8 mouse cellular contexts compared by ENCODE assay signal in genomic region chr7:63937236-63938065, GRCm38 (mm10). TPM values are rescaled to one million over a fixed set of nuclear protein-coding genes. Genes with fewer than 3 reads are reported as not detected.
DNase-seq lines count a peak whose midpoint lies in the region; ATAC-seq lines count a peak whose summit lies in the region.

No protein-coding gene starts in this region.

- H3K9ac ChIP-seq in liver, embryonic 16.5 days (ENCODE audit: low read depth, low read length), result peak overlapping the region; percentile 90
- peak overlapping the region; percentile 92 for H3K9ac ChIP-seq in neural tube, embryonic 11.5 days (ENCODE audit: low read length)

- peak overlapping the region; percentile 97 for H3K27ac ChIP-seq in liver, embryonic 16.5 days (ENCODE audit: low read length)
- H3K27ac ChIP-seq in neural tube, embryonic 11.5 days (ENCODE audit: low read depth, low read length), result peak overlapping the region; percentile 91

- 0% methylated on average over 60 of the region's 88 CpGs for WGBS in liver, embryonic 16.5 days (ENCODE audit: insufficient replicate concordance)
- WGBS in neural tube, embryonic 11.5 days, result 0% methylated on average over 79 of the region's 88 CpGs

- no peaks in the 10 kb centered on the region for H3K27me3 ChIP-seq in liver, embryonic 16.5 days (ENCODE audit: control insufficient read depth, insufficient read depth, low read depth, low read length)
- no peaks in the 10 kb centered on the region for H3K27me3 ChIP-seq in neural tube, embryonic 11.5 days (ENCODE audit: control insufficient read depth, insufficient read depth, low read length)

- peak overlapping the region; percentile 100 for H3K4me2 ChIP-seq in liver, embryonic 16.5 days (ENCODE audit: low read depth, low read length)
- H3K4me2 ChIP-seq in neural tube, embryonic 11.5 days (ENCODE audit: low read depth), result peak overlapping the region; percentile 94

- DNase-seq in 3T3-L1 (ENCODE audit: low read depth, low spot score), result peak; percentile 77
- peak; percentile 89 for DNase-seq in adrenal gland, adult 8-10 months
- peak; percentile 79 for DNase-seq in embryo, embryonic 9.5 days (ENCODE audit: extremely low spot score)
- DNase-seq in heart, adult 8-10 months (ENCODE audit: low spot score), result peak; percentile 83
- DNase-seq in kidney, adult 8-10 months, result peak; percentile 90 to 91
- DNase-seq in neural tube, embryonic 11.5 days (ENCODE audit: low spot score), result peak; percentile 83
- DNase-seq in testis, postnatal 10 days (ENCODE audit: low spot score), result peak; percentile 93

- H3K4me1 ChIP-seq in liver, embryonic 16.5 days (ENCODE audit: control insufficient read depth, low read depth, low read length), result peaks cover 71% of the 10 kb centered on the region
- H3K4me1 ChIP-seq in neural tube, embryonic 11.5 days (ENCODE audit: control insufficient read depth, insufficient read depth, low read length), result peaks cover 12% of the 10 kb centered on the region

- no peaks in the 10 kb centered on the region for H3K9me3 ChIP-seq in liver, embryonic 16.5 days (replicated peaks; ENCODE audit: control insufficient read depth, low read length)
- no peaks in the 10 kb centered on the region for H3K9me3 ChIP-seq in neural tube, embryonic 11.5 days (ENCODE audit: control insufficient read depth, low read length)

- peak; percentile 24 for ATAC-seq in liver, embryonic 16.5 days (ENCODE audit: low read depth)
- ATAC-seq in neural tube, embryonic 11.5 days (ENCODE audit: insufficient read depth, low FRiP score, low TSS enrichment), result peak; percentile 13

- H3K4me3 ChIP-seq in liver, embryonic 16.5 days (ENCODE audit: low read depth, low read length), result peak overlapping the region; percentile 76
- peak overlapping the region; percentile 93 for H3K4me3 ChIP-seq in neural tube, embryonic 11.5 days (ENCODE audit: low read depth, low read length)

- H3K36me3 ChIP-seq in liver, embryonic 16.5 days (ENCODE audit: control insufficient read depth, insufficient read depth), result no peaks in the 10 kb centered on the region
- H3K36me3 ChIP-seq in neural tube, embryonic 11.5 days (ENCODE audit: control insufficient read depth, insufficient read depth, low read length), result no peaks in the 10 kb centered on the region

RNA-seq across cellular contexts. Expression of gene Klf13, which starts 1.3 kb away (rescaled TPM):
- 10 to 100 TPM; 56.8 to 83.6 (median 74.3) TPM for total RNA-seq in adrenal gland, adult 8-10 months (2022)
- total RNA-seq in heart, adult 8-10 months (2022), result 10 to 100 TPM; 39.6 to 53.1 (median 47.7) TPM
- 15.6 and 16.6 TPM in 2 replicates for polyA plus RNA-seq in liver, embryonic 16.5 days (2015; fragmentation: Nextera tagmentation; extraction: Ambion mirVana)
- polyA plus RNA-seq in neural tube, embryonic 11.5 days (2014; fragmentation: Nextera tagmentation; extraction: Ambion mirVana), result 31.6 and 33.8 TPM in 2 replicates

RNA-seq across cellular contexts. Expression of gene E030018B13Rik, which starts 20.8 kb away (rescaled TPM):
- under 1 TPM in 1 of 4 experiments, not detected in 3; 0.45 TPM for total RNA-seq in adrenal gland, adult 8-10 months (2022)
- total RNA-seq in heart, adult 8-10 months (2022), result not detected
- polyA plus RNA-seq in liver, embryonic 16.5 days (2015; fragmentation: Nextera tagmentation; extraction: Ambion mirVana), result not detected in 2 replicates
- not detected in 2 replicates for polyA plus RNA-seq in neural tube, embryonic 11.5 days (2014; fragmentation: Nextera tagmentation; extraction: Ambion mirVana)

Comparison
In these comparisons a context has a peak if more than half of its experiments do, and no peak if none do; other contexts are left out.
1. Peak in every context shown above with its lines: DNase-seq, ATAC-seq, H3K4me3 ChIP-seq and H3K27ac ChIP-seq.